Mouse (Mus musculus): Measurements from ENCODE around the gene Fan1.

DNA sequence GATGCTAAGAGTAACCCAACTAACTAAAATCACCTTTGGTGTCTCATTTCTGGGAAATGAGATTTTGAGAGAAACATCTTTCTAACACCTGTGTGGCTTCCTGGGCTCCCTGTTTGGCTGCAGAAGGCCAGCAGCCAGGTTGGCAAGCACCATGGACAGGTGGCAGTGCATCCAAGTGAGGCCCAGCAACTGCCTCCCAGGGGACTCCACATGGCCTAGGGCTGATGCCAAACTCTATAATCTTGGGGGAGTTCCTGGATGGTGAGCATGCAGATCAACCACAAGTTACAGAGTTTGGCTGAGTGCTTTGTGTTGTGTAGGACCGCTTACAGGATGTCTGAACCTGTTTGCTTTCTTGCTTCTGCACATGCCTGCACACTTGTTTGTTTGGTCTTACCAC, 41.2 kb downstream of the Fan1 start:
- TF ChIP-seq SIN3A (IDR thresholded peaks at IDR 0.05; ENCODE audit: low read length), result no peak
- TF ChIP-seq KAT2A (conservative IDR thresholded peaks at IDR 0.05; ENCODE audit: low read depth, low read length), result no peak
- no peak for TF ChIP-seq TBP (IDR thresholded peaks at IDR 0.05; ENCODE audit: low read depth, low read length)
- no peak for TF ChIP-seq NELFE (IDR thresholded peaks at IDR 0.05; ENCODE audit: low read depth, low read length)
- no peak for TF ChIP-seq POLR2A (IDR thresholded peaks at IDR 0.05; ENCODE audit: control insufficient read depth in 1 of 2, insufficient read depth in 1 of 2, low read depth in 1 of 2, low read length in 2 of 2, poor library complexity in 1 of 2)
- no peak for TF ChIP-seq ZKSCAN1 (IDR thresholded peaks at IDR 0.05; ENCODE audit: low read depth, low read length)
- no peak for TF ChIP-seq E2F4 (IDR thresholded peaks at IDR 0.05; ENCODE audit: borderline replicate concordance, low read depth, low read length)
- TF ChIP-seq GATA1 (IDR thresholded peaks at IDR 0.05; ENCODE audit: low read depth, low read length), result no peak
